Mouse (Mus musculus): ENCODE data around the gene Toporsl.

DNA sequence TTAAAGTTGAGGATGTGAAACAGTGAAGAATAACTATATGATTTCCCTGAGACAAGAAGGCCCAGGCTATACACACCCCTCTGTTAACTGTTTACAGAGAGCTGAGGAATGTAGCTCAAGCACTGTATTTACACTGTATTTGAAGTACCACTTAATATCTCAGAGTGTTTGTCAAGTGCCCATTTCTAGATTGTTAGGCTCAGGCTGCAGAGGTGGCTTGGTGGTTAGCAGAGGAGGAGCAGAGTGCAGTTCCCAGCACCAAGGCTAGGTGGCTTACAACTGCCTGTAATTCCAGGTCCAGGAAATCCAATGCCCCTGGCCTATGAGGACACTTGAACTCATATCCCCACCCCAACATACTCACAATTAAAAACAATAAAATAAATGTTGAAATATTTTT, 63.6 kb downstream of the Toporsl start:
- TF ChIP-seq CTCF (IDR thresholded peaks at IDR 0.05; ENCODE audit: low read depth, low read length), result no peak
- TF ChIP-seq POLR2A (IDR thresholded peaks at IDR 0.05; ENCODE audit: borderline replicate concordance, low read depth, low read length), result no peak
